Mouse (Mus musculus): Measurements from ENCODE around the gene Fhl3.

DNA sequence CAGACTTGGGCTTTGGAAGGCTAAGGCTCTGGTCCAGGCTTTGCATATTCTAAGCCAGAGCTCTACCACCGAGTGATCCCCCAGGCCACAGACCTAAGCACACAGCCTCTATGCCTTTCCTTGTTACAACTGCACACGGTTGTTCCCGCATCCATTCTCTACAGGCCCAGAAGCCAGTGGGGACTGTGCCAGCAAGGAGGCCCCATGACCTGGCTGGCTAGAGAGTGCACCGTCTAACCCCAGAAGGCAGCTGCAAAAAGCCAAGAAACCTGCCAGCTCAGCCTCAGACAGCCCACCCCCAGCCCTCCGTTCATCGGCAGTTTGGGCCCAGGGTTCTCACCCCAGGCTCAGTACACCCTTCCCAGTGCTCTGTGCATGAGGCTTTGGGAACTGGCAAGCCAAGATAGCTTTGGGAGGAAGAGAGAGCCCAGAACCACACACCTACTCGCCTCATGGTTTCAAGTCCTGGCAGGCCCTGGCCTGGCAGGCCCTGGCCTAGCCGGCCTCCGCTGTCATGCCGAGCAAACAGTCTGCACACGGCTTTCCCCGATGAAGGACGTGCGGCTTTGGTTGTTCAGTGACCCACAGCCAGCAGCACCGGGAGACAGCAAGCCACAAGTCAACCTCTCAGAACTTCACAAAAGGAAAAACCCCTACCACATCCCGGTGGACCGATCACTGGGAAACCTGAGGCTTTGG lies 26.0 kb upstream of the Fhl3 start:
- TF ChIP-seq HCFC1 (IDR thresholded peaks at IDR 0.05; ENCODE audit: borderline replicate concordance, insufficient read depth, low read length) (no peak), ZNF384 (IDR thresholded peaks at IDR 0.05; ENCODE audit: low read depth, low read length) (no peak), MAFK (IDR thresholded peaks at IDR 0.05; ENCODE audit: insufficient read depth, low read depth, low read length) (no peak), CHD2 (IDR thresholded peaks at IDR 0.05; ENCODE audit: low read depth, low read length) (no peak)
